Mouse (Mus musculus) Patski (cell line): ENCODE results near the gene Emc10. TPM values are rescaled to one million over a fixed set of nuclear protein-coding genes. Genes with fewer than 3 reads are reported as not detected.

Experiments used
- ATAC-seq: fragments of 100-300 bp; one replicate; pipeline ENCODE4 v1.8.0; 2021
- CTCF ChIA-PET: fragments of 350-600 bp; sonication (Branson Sonifier 250); formaldehyde crosslinking; loops from one replicate; lab custom pipeline; 2022; ENCODE audit warnings: inconsistent platforms; lab: Charles Lee
- POLR2A ChIA-PET: fragments of 350-600 bp; sonication (Branson Sonifier 250); formaldehyde crosslinking; loops from one replicate; lab custom pipeline; 2022; ENCODE audit warnings: antibody characterized with exemption, inconsistent platforms; lab: Charles Lee
- DNase-seq: peaks from one replicate; pipeline ENCODE4 v3.0.0-alpha.2; 2011; ENCODE audit warnings: low read depth, low spot score
- H3K27me3 ChIP-seq: fragments of 371-371 bp; one replicate; pipeline ENCODE4 v1.5.1; 2021
- CTCF ChIP-seq: fragments of 100-300 bp; IDR thresholded peaks from one replicate; pipeline ENCODE4 v1.5.1; 2021
- in situ Hi-C: fragments of 300-500 bp; cut with MboI; formaldehyde crosslinking; loops from 3 replicates; pipeline ENCODE4 v1.11.1; 2018; ENCODE audit warnings: low pct_unique_long_range_greater_than_20kb, mixed read lengths
- polyA plus RNA-seq: library from polyadenylated mRNA; unstranded; gene quantifications from one replicate; pipeline ENCODE4 v1.2.3, GENCODE M21; 2021

Emc10 gene
- polyA plus RNA-seq, 1 experiment from 2014 or later = 249 TPM

- DNase-seq = no peak
- no peak for ATAC-seq
- TF ChIP-seq CTCF = no peak
- in situ Hi-C loops = no loop called here
- POLR2A ChIA-PET = interaction anchor here (1.2 kb wide), 1 partner anchor 55 kb away, joined by 3 read pairs; no protein-coding TSS in a partner anchor
- CTCF ChIA-PET = no interaction called here
- no peaks in the 10 kb centered on the region for H3K27me3 ChIP-seq
Observed at GRCm38 (mm10) chr7:44487936-44488335, 8.4 kb downstream of the Emc10 start.

GRCm38 (mm10) chr7:44486927-44487575 is 9.3 kb downstream of the Emc10 start:
- ChIA-PET POLR2A (interaction anchor here (0.8 to 1.2 kb wide), 2 partner anchors 56 to 62 kb away, joined by 3 read pairs; partner anchors contain the start of gene Pold1), CTCF (interaction anchor here (2.4 kb wide), 1 partner anchor 18 kb away, joined by 9 read pairs; the partner anchor contains the start of gene Josd2)
- DNase-seq = no peak
- H3K27me3 ChIP-seq = no peaks in the 10 kb centered on the region
- no peak for ATAC-seq
- TF ChIP-seq CTCF = no peak
- in situ Hi-C loops = no loop called here

GRCm38 (mm10) chr7:44485572-44486195 is 10.6 kb downstream of the Emc10 start:
- TF ChIP-seq CTCF = no peak
- ATAC-seq (no peak), DNase-seq (no peak)
- CTCF ChIA-PET = interaction anchor here (1.1 to 2.4 kb wide), 4 partner anchors 9 to 222 kb away, joined by 4 to 15 read pairs (median 7); partner anchors contain the start of genes Emc10, Fam71e1 and Josd2
- POLR2A ChIA-PET = no interaction called here
- H3K27me3 ChIP-seq = peaks cover 3% of the 10 kb centered on the region
- in situ Hi-C loops = no loop called here

GRCm38 (mm10) chr7:44484841-44485571 is 11.3 kb downstream of the Emc10 start:
- ATAC-seq (no peak), DNase-seq (no peak)
- no peak for TF ChIP-seq CTCF
- CTCF ChIA-PET = interaction anchor here (1.1 to 2.4 kb wide), 4 partner anchors 10 to 222 kb away, joined by 4 to 15 read pairs (median 7); partner anchors contain the start of genes Emc10, Fam71e1 and Josd2
- peaks cover 8% of the 10 kb centered on the region for H3K27me3 ChIP-seq
- POLR2A ChIA-PET = no interaction called here
- in situ Hi-C loops = no loop called here

- ATAC-seq (no peak), DNase-seq (no peak)
- in situ Hi-C loops = no loop called here
- no peak for TF ChIP-seq CTCF
- ChIA-PET POLR2A (no interaction called here), CTCF (interaction anchor here (2.3 kb wide), 1 partner anchor 10 kb away, joined by 15 read pairs; the partner anchor contains the start of genes Emc10 and Fam71e1)
- H3K27me3 ChIP-seq = peaks cover 9% of the 10 kb centered on the region
Observed at GRCm38 (mm10) chr7:44484109-44484508, 12.2 kb downstream of the Emc10 start.

DNA sequence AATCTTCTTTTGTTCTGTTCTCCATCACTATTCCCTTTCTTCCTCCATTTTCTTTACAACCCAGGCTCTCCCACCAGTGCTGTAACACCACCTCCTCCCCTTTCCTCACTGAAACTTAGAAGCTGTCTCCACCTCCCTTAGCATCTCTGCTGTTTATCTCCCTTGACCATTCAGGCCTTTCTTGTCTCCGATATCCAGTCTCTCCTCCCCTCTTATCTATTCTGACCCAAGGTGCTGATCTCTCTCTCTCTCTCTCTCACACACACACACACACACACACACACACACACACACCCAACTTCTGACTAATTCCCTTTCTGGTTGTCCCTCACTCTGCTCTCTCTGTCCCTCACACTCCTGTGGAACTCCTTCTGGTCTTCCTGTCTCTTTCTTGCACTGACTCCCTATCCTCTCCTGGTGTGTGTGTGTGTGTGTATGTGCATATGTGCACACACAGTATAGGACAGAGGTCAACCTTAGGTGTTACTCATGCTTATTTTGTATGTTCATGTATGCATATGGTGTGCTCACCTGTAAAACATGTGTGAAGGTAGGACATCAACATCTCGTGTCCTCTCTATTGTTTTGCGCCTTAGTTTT is 13.4 kb downstream of the Emc10 start:
- DNase-seq (no peak), ATAC-seq (no peak)
- POLR2A ChIA-PET = no interaction called here
- H3K27me3 ChIP-seq = peaks cover 17% of the 10 kb centered on the region
- TF ChIP-seq CTCF = no peak
- CTCF ChIA-PET = no interaction called here
- in situ Hi-C loops = no loop called here

DNA sequence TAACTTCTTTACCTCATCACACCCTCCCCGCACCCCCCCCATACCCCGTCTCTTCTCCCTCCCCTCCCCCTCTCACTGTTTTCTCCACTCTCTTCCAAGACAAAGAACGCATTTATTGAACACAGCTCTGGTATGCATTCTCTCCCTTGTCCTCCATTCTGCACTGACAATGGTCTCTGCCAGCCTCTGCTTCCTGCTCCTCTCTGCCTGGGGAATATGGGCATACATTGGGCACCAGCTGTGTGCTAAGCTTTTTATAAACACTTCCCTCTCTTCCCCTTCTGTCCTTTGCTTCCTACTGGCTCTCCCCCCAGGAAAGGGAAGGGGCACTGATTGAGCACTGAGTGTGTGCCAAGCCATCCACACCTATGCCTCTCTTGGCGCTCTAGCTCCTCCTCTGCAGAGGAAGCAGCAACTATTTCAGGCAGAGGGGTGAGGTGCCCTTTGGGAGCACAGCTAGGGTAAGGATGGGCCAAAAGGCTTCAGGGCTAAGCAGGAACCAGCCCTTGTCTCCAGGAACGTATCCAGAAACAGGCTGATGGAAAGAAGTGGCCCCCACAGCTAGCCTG is 21.2 kb downstream of the Emc10 start:
- no peak for DNase-seq
- TF ChIP-seq CTCF = no peak
- ATAC-seq = no peak
- peaks cover 35% of the 10 kb centered on the region for H3K27me3 ChIP-seq
- ChIA-PET CTCF (no interaction called here), POLR2A (no interaction called here)
- in situ Hi-C loops = no loop called here

GRCm38 (mm10) chr7:44474419-44474818 is 21.9 kb downstream of the Emc10 start:
- POLR2A ChIA-PET = no interaction called here
- no peak for ATAC-seq
- CTCF ChIA-PET = no interaction called here
- in situ Hi-C loops = no loop called here
- no peak for TF ChIP-seq CTCF
- no peak for DNase-seq
- peaks cover 33% of the 10 kb centered on the region for H3K27me3 ChIP-seq

DNA sequence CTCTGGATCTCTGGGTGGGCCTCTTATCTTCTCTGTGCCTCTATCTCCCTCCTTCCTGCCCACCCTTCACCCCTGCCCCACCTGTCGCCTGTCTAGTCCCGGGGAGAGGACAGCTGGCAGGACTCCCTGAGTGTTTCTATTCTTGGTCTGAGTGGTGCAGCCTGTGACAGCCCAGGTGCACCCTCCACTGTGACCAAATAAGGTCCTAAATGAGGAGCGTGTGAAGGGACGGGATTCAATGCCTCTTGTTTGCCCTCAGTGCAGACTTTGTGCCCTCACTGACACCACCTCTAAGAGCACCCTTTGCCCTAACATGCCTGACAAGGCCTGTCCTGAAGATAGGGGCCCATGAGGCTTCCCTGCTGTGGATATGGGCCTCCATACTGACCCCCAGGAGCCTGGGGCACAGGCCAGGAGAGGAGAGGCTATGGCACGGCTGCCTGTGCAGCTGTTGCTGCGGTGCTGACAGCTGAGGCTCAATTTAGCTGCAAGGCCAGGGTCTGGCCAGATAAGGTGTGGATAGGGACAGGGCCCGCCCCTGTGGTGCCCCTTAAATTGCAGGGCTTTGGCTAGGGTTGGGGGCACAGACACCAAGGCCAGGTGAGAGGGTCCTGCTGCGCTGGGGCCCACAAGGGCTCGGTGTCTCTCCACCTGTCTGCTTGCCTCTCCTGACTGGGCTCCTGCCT is 23.2 kb downstream of the Emc10 start:
- H3K27me3 ChIP-seq = peaks cover 26% of the 10 kb centered on the region
- POLR2A ChIA-PET = no interaction called here
- TF ChIP-seq CTCF = no peak
- ATAC-seq = no peak
- CTCF ChIA-PET = no interaction called here
- in situ Hi-C loops = no loop called here
- DNase-seq = no peak

- ChIA-PET POLR2A (no interaction called here), CTCF (no interaction called here)
- no peak for TF ChIP-seq CTCF
- no peak for ATAC-seq
- in situ Hi-C loops = no loop called here
- DNase-seq = no peak
- peaks cover 21% of the 10 kb centered on the region for H3K27me3 ChIP-seq
Observed at GRCm38 (mm10) chr7:44472558-44472885, 23.8 kb downstream of the Emc10 start.
